Mouse (Mus musculus) forebrain, embryonic 16.5 days (tissue): ENCODE results near the gene Clps. TPM values are rescaled to one million over a fixed set of nuclear protein-coding genes. Genes with fewer than 3 reads are reported as not detected.

Experiments
- ATAC-seq: fragments of 200-750 bp; cut with Nextera tagmentation; 2 replicates; pipeline ENCODE4 v1.8.0; 2017; ENCODE audit warnings: mild to moderate bottlenecking, moderate library complexity
- H3K27ac ChIP-seq: fragments of 300-500 bp; sonication (generic); 2 replicates; pipeline ENCODE4 v1.5.1; 2014; ENCODE audit warnings: low read length, control low read depth
- H3K27me3 ChIP-seq: fragments of 300-500 bp; sonication (generic); replicated peaks from 2 replicates; pipeline ENCODE4 v1.6.1; 2014; ENCODE audit warnings: low read length; ENCODE audit not compliant: control insufficient read depth, insufficient read depth
- H3K36me3 ChIP-seq: fragments of 300-500 bp; sonication (generic); 2 replicates; pipeline ENCODE4 v1.6.1; 2014; ENCODE audit not compliant: control insufficient read depth, insufficient read depth
- H3K4me1 ChIP-seq: fragments of 300-500 bp; sonication (generic); replicated peaks from 2 replicates; pipeline ENCODE4 v1.6.1; 2014; ENCODE audit warnings: low read length; ENCODE audit not compliant: control insufficient read depth, insufficient read depth
- H3K4me2 ChIP-seq: fragments of 300-500 bp; sonication (generic); 2 replicates; pipeline ENCODE4 v1.6.1; 2014; ENCODE audit warnings: mild to moderate bottlenecking, low read length, control low read depth
- H3K4me3 ChIP-seq: fragments of 300-500 bp; sonication (generic); replicated peaks from 2 replicates; pipeline ENCODE4 v1.5.1; 2014; ENCODE audit warnings: mild to moderate bottlenecking, low read length, control low read depth
- H3K9ac ChIP-seq: fragments of 300-500 bp; sonication (generic); replicated peaks from 2 replicates; pipeline ENCODE4 v1.6.1; 2014; ENCODE audit warnings: low read depth, low read length, control low read depth
- H3K9me3 ChIP-seq: fragments of 300-500 bp; sonication (generic); 2 replicates; pipeline ENCODE4 v1.6.1; 2016; ENCODE audit warnings: low read length; ENCODE audit not compliant: control insufficient read depth
- WGBS: fragments of 180-500 bp; shearing (Covaris S2); extraction: QIAGEN DNeasy Blood & Tissue Kit; methylation state at CpG from one replicate; pipeline ENCODE4 v1.1.7; 2014; 5-methylcytosine and 5-hydroxymethylcytosine counted together
- polyA plus RNA-seq: library from polyadenylated mRNA; unstranded; fragments of >200 nt; fragmentation: Nextera tagmentation; extraction: Ambion mirVana; gene quantifications from 2 replicates; pipeline ENCODE4 v1.2.1, GENCODE M21; 2015

Clps gene
- polyA plus RNA-seq, 1 experiment from 2014 or later, result not detected

- no peaks in the 10 kb centered on the region for H3K36me3 ChIP-seq
- ATAC-seq, result peak; percentile 73
- no peaks in the 10 kb centered on the region for H3K9me3 ChIP-seq
- 1% methylated on average over 45 of the region's 46 CpGs for WGBS
- no peaks in the 10 kb centered on the region; the same call in 1 of the 2 replicates for H3K27me3 ChIP-seq
- peak overlapping the region; percentile 94 for H3K4me2 ChIP-seq
- H3K27ac ChIP-seq, result peak overlapping the region; percentile 69
- peaks cover 22% of the 10 kb centered on the region for H3K4me1 ChIP-seq
- H3K9ac ChIP-seq, result peak overlapping the region; percentile 77
- peak overlapping the region; percentile 59 for H3K4me3 ChIP-seq
Observed at GRCm38 (mm10) chr17:28517956-28518614, 42.5 kb downstream of the Clps start.

GRCm38 (mm10) chr17:28517441-28517955 is 43.1 kb downstream of the Clps start, which contains the start of gene Fkbp5:
Fkbp5 (minus strand) TSS chr17:28517527.
- no peaks in the 10 kb centered on the region for H3K9me3 ChIP-seq
- WGBS, result 0% methylated on average over 16 of the region's 16 CpGs
- peak within 1 kb of the TSS; percentile 94 for H3K4me2 ChIP-seq
- H3K27me3 ChIP-seq, result no peaks in the 10 kb centered on the region; the same call in 1 of the 2 replicates
- H3K4me3 ChIP-seq, result peak within 1 kb of the TSS; percentile 59
- no peaks in the 10 kb centered on the region for H3K36me3 ChIP-seq
- peaks cover 22% of the 10 kb centered on the region for H3K4me1 ChIP-seq
- peak within 1 kb of the TSS; percentile 77 for H3K9ac ChIP-seq
- ATAC-seq, result peak; percentile 16
- H3K27ac ChIP-seq, result peak within 1 kb of the TSS; percentile 69

- Histone ChIP-seq H3K27me3 (no peaks in the 10 kb centered on the region; the same call in 1 of the 2 replicates), H3K4me2 (no peak overlapping the region), H3K27ac (no peak overlapping the region), H3K9me3 (no peaks in the 10 kb centered on the region), H3K9ac (no peak overlapping the region), H3K36me3 (no peaks in the 10 kb centered on the region), H3K4me1 (peaks cover 17% of the 10 kb centered on the region), H3K4me3 (no peak overlapping the region)
- WGBS, result 76% methylated on average over 4 of the region's 4 CpGs
- ATAC-seq, result no peak
Observed at GRCm38 (mm10) chr17:28516881-28517280, 43.7 kb downstream of the Clps start.

- H3K36me3 ChIP-seq, result no peaks in the 10 kb centered on the region
- 72% methylated on average over 10 of the region's 10 CpGs for WGBS
- ATAC-seq, result no peak
- H3K4me2 ChIP-seq, result no peak overlapping the region
- H3K9ac ChIP-seq, result no peak overlapping the region
- H3K27me3 ChIP-seq, result peaks cover 3% of the 10 kb centered on the region; the same call in 1 of the 2 replicates
- H3K27ac ChIP-seq, result no peak overlapping the region
- no peak overlapping the region for H3K4me3 ChIP-seq
- H3K4me1 ChIP-seq, result peaks cover 20% of the 10 kb centered on the region
- no peaks in the 10 kb centered on the region for H3K9me3 ChIP-seq
Observed at GRCm38 (mm10) chr17:28515431-28516341, 44.9 kb downstream of the Clps start.

GRCm38 (mm10) chr17:28514555-28514954 is 46.0 kb downstream of the Clps start:
- no peak for ATAC-seq
- Histone ChIP-seq H3K27me3 (peaks cover 3% of the 10 kb centered on the region; the same call in 1 of the 2 replicates), H3K4me1 (peaks cover 20% of the 10 kb centered on the region), H3K27ac (no peak overlapping the region), H3K4me2 (no peak overlapping the region), H3K9me3 (no peaks in the 10 kb centered on the region), H3K4me3 (no peak overlapping the region), H3K9ac (no peak overlapping the region), H3K36me3 (no peaks in the 10 kb centered on the region)
- WGBS, result 71% methylated on average over 5 of the region's 5 CpGs

GRCm38 (mm10) chr17:28513844-28514243 is 46.7 kb downstream of the Clps start:
- WGBS, result 63% methylated on average over 7 of the region's 7 CpGs
- Histone ChIP-seq H3K27ac (no peak overlapping the region), H3K27me3 (peaks cover 3% of the 10 kb centered on the region; the same call in 1 of the 2 replicates), H3K4me1 (peaks cover 20% of the 10 kb centered on the region), H3K9ac (no peak overlapping the region), H3K9me3 (no peaks in the 10 kb centered on the region), H3K36me3 (no peaks in the 10 kb centered on the region), H3K4me2 (no peak overlapping the region), H3K4me3 (no peak overlapping the region)
- no peak for ATAC-seq

GRCm38 (mm10) chr17:28513337-28513736 is 47.2 kb downstream of the Clps start:
- Histone ChIP-seq H3K27me3 (peaks cover 3% of the 10 kb centered on the region; the same call in 1 of the 2 replicates), H3K9ac (no peak overlapping the region), H3K4me3 (no peak overlapping the region), H3K36me3 (no peaks in the 10 kb centered on the region), H3K4me1 (peaks cover 16% of the 10 kb centered on the region), H3K4me2 (no peak overlapping the region), H3K27ac (no peak overlapping the region), H3K9me3 (no peaks in the 10 kb centered on the region)
- no peak for ATAC-seq
- WGBS, result 79% methylated on average over 1 of the region's 1 CpGs

GRCm38 (mm10) chr17:28512696-28513095 is 47.9 kb downstream of the Clps start:
- Histone ChIP-seq H3K9me3 (no peaks in the 10 kb centered on the region), H3K36me3 (no peaks in the 10 kb centered on the region), H3K4me2 (no peak overlapping the region), H3K9ac (no peak overlapping the region), H3K27ac (no peak overlapping the region), H3K4me1 (peaks cover 11% of the 10 kb centered on the region), H3K4me3 (no peak overlapping the region), H3K27me3 (peaks cover 3% of the 10 kb centered on the region; the same call in 1 of the 2 replicates)
- no peak for ATAC-seq
- WGBS, result 53% methylated on average over 6 of the region's 6 CpGs
